Mouse (Mus musculus): ENCODE results near the gene Scnn1b.

The Scnn1b gene

DNA sequence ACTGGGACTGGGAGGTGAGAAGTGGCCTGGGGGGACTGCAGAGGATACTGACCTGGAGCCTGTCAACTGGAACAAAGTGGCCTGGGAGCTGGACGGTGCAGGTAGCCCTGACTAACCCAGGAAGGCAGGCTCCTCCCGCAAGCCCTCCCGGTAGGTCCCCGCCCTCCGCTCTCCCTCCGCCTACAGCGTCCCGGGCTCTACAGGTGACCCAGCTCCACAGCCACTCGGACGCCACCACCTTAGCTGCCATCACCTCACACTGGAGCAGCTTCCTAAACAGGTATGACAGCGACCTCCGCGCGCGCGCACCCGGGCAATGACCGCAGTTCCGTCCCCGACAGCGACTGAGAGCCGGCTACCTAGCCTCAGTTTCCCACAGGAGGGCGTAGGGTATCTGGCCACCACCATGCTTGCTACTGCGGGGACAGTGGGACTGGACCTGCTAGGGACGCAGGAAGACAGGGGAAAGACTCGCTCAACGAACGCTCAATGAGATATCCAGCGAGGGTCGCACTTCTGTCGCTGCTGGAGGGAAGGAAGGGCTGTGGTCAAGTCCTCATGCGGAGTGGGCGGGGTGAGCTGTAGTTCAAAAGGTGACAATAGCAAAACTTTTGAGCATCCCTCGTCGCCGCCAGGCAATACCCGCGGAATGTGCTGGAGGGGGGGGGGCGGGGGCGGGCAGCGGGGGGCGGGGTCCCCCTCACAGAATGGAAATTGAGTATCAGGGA is at the start of gene Scnn1b:
Scnn1b (plus strand) TSS at position 181 of the 728 bp plus-strand sequence.
- no peak for DNase-seq (ENCODE audit: low spot score in 2 of 2)

GRCm38 (mm10) chr7:121821632-121822031 is 43.2 kb upstream of the Scnn1b start:
- no peak for DNase-seq (ENCODE audit: low spot score in 2 of 2)

GRCm38 (mm10) chr7:121828481-121828880 is 36.4 kb upstream of the Scnn1b start:
- no peak for DNase-seq (ENCODE audit: low spot score in 2 of 2)

DNA sequence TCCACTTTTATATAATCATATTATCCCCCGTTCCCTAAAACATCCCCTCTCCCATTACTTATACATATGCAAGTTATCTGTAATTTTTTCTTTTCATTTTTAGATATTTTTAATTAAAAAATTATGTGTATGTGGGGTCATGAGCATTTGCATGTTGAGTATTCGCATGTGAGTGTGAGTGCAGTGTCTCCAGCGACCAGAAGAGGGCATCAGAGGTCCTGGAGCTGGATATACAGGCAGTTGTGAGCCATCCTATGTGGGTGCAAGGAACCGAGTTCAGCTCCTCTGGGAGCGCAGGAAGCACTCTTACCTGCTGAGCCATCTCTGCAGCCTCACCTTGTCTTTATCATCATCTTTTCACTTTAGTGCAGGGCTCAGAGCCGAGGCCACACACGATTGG is 29.4 kb upstream of the Scnn1b start:
- no peak for DNase-seq (ENCODE audit: low spot score in 2 of 2)

DNA sequence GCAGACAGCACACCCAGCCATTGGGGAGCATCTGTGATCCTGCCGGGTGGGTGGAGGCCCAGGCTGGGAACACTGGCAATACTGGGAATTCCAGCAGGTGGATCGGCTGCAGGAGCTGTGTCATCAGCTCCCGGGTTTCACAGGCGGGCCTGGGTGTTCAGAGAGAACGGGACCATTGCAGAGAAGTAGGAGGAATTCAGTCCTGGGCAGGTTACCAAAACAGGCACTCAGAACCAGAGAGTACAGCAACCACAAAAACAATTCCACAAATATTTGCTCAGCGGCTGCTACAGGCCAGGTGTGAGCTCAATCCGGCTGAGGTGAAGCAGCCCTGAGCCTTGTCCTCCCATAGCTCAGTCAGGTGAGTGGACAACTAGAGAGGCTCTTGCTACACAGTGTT is 28.0 kb upstream of the Scnn1b start:
- DNase-seq (ENCODE audit: low spot score in 2 of 2), result no peak

DNA sequence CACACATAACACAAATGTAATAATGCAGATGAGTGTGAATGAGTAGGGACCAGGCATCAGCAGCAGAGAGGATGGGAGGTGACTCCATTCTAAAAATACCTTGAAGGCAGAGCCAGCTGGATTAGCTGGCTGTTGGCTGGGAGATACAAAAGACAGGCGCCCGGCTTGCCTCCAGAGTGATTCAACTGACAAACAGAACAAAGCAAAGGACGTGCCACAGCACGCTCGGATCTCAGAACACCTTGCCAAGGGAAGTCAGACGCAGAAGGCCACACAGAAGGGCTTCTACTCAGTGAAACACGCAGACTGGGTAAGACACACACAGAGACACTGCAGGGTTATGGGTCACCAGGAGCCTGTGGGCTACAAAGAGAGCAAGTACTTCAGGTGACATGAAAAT is 24.0 kb upstream of the Scnn1b start:
- no peak for DNase-seq (ENCODE audit: low spot score in 2 of 2)

GRCm38 (mm10) chr7:121842234-121842633 is 22.6 kb upstream of the Scnn1b start:
- no peak for DNase-seq (ENCODE audit: low spot score in 2 of 2)

DNA sequence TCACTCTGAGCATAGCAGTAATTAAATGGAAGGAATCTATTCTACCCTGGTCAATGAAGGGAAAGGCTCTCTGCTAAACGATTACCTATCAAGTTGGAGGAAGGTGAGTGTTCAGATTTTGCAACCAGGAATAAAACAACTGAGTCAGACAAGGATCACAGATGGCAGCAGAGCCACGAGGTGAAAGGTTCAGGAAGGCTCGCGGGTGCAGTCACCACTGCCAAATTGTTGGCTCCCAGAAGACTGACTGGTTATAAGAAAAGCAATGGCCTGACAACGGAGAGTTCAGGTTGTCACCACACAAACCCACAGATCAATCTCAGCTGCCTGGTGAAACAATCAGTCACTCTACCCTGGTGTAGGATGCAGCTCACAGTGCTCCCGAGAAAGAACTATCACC is 18.9 kb upstream of the Scnn1b start:
- DNase-seq (ENCODE audit: low spot score in 2 of 2), result no peak

GRCm38 (mm10) chr7:121848537-121849168 is 16.2 kb upstream of the Scnn1b start:
- no peak for DNase-seq (ENCODE audit: low spot score in 2 of 2)

DNA sequence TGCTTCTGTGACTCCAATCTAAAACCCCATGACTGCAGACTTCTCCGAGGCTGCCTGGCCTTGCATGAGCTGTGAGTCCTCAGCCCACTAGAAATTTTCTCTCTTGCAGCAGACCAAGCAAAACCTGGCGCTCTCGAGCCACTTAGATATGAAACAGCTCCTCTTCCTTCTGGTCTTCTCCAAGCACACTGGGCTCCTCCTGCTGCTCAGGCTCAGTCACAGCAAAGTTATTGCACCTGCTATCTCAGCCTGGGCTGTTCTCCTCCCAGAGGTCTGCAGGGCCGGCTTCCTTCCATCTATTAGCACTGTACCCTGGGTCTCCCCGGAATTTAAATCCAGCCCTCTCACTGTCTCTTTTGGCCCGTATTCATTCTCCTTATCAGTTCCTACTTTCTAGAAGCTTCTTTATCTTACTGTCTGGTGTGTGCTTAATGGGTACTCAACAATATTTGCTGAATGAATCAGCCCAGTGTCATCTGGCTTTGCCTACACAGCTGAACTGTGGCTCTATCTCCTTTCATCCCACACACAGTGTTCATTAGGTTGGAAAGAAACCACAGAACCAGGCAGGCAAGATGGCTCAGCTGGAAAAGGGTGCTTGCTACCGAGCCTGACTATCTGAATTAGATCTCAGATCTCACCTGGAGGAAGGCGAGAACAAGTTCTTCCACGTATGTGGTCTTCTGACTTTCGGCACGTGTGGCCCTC is 7.5 kb upstream of the Scnn1b start:
- no peak for DNase-seq (ENCODE audit: low spot score in 2 of 2)

DNA sequence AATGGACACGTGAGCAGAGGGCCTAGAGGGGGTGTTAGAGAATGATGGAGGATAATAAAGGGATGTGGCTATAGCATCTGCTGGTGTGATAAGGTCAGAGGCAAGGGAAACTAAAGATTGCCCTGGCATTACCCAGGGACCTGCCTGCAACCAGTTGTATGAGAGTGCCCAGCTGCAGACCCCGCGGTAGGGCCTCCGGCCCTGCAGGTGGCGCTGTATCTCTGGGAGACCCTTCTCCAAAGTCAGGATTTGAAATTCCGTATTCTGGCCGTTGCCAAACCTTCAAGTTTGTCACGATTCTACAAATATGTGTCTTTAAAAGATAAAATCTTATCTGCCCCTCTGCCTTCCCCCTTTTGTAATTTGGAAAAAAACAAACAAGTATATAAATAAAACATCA is 5.9 kb upstream of the Scnn1b start:
- no peak for DNase-seq (ENCODE audit: low spot score in 2 of 2)

GRCm38 (mm10) chr7:121871631-121872030 is 6.8 kb downstream of the Scnn1b start:
- no peak for DNase-seq (ENCODE audit: low spot score in 2 of 2)

- DNase-seq (ENCODE audit: low spot score in 2 of 2), result no peak
These were observed 9.2 kb downstream of the Scnn1b start for GRCm38 (mm10) chr7:121873998-121874397.

GRCm38 (mm10) chr7:121874784-121875183 is 9.9 kb downstream of the Scnn1b start:
- DNase-seq (ENCODE audit: low spot score in 2 of 2), result no peak

GRCm38 (mm10) chr7:121880246-121880645 is 15.4 kb downstream of the Scnn1b start:
- DNase-seq (ENCODE audit: low spot score in 2 of 2), result no peak

DNA sequence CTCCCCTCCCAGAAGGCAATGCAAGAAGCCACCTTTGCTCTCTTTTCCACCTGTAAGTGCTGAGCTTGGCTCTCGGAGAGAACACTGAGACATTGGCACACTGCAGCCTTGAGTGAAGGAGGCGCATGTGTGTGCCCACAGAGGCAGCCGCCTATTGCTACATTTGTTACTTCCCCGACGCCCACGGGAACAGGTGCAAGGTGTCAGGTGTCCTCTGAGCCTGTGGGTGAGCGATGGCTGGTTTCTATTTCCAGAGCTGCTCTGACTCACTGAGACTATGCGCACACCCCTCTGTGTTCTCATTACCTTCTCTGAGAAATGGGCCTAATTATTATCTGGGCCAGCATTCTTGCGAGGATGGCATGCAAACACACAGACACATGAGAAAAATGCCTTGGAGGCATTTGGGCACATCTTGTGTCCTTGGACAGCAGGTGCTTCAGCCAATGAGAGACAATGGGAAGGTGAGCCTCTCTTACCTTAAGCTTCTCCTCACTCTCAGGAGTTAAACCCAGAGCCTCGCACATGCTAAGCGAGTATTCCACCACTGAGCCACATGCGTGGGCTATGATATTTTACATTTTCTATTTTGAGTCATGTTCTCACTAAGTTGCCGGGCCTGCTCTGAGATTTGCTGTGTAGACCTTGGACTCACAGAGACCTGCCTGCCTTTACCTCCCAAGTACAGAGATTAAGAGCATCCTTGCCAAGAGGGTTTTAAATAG is 26.0 kb downstream of the Scnn1b start:
- no peak for DNase-seq (ENCODE audit: low spot score in 2 of 2)

DNA sequence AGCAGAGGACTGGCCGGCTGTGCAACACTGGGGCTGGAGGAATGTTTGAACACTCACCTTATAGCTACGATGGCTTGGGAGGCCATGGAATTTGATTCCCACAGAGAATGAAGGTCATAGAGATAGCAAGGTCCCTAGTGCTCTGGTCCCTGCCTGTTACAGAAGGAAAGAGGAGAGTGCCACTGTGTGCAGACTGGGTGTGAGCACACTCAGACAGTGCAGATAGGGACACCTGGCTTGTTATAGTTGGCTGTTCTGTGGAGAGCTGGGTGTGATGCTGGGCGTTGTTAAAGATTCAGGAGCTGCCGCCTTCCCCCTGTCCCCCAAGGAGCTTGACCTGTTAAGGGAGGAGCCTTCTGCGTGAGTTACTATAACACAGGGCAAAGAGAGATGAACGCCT is 31.9 kb downstream of the Scnn1b start:
- no peak for DNase-seq (ENCODE audit: low spot score in 2 of 2)

GRCm38 (mm10) chr7:121899311-121899710 is 34.5 kb downstream of the Scnn1b start:
- DNase-seq (ENCODE audit: low spot score in 2 of 2), result peak in 1 of 2 experiments; percentile 56

DNA sequence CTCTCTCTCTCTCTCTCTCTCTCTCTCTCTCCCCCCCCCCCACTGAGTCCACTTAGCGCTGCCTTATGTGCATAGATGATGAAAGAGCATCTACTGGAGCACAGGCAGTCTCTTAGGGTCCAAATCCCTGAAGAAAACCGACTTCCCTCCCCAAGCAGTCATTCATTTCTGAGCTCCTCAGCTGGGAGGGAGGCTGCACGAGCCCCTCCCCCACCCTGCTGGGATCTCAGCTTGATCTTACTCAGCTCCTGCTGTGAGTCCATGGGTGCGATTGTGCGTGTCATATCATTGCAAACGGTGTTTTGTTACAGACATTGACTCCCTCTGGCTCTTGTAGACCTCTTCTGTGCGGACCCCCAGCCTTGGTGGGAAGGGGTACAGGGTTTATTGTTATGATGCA is 35.1 kb downstream of the Scnn1b start:
- no peak for DNase-seq (ENCODE audit: low spot score in 2 of 2)

GRCm38 (mm10) chr7:121902757-121903411 is 38.0 kb downstream of the Scnn1b start:
- DNase-seq (ENCODE audit: low spot score in 2 of 2), result no peak

DNA sequence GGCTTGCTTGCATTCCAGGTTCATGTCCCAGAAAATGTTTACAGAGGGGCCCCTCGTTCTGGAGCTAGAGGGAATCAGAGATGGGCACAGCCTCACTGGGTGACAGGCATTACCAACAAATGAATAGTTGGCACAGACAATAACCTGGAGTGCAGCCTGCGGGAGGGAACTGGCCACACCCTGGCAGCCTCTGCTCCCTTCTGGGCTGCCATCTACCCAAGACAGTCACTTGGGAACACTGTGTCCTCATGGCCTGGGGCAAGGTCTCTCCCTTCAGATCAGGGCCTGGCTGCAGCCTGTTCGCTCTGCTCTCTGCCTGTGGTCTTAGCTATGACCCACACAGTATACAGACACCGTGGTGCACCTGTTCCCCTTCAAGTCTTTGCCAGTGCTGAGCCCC is 42.0 kb downstream of the Scnn1b start:
- DNase-seq (ENCODE audit: low spot score in 2 of 2), result no peak

GRCm38 (mm10) chr7:121912250-121912649 is 47.4 kb downstream of the Scnn1b start:
- no peak for DNase-seq (ENCODE audit: low spot score in 2 of 2)

Measured in spleen, postnatal 10 days (tissue).